Mouse (Mus musculus): ENCODE results near the gene E430018J23Rik.

- no peak for TF ChIP-seq POLR2A (IDR thresholded peaks at IDR 0.05; ENCODE audit: borderline replicate concordance, extremely low read depth, low read depth, low read length)
- no peak for TF ChIP-seq CTCF (IDR thresholded peaks at IDR 0.05; ENCODE audit: insufficient read depth, low read length)
Measured at GRCm38 (mm10) chr7:127351230-127352004, 42.0 kb downstream of the E430018J23Rik start.
